Mouse (Mus musculus) ES-Bruce4 (cell line): ENCODE results near the gene Adamtsl1.

Source experiments
- CTCF ChIP-seq: IDR thresholded peaks from one replicate; pipeline ENCODE4 v1.8.1; 2011; ENCODE audit warnings: low read depth, low read length
- EP300 ChIP-seq: IDR thresholded peaks from 2 replicates; pipeline ENCODE4 v1.6.1; 2011; ENCODE audit warnings: low read depth, low read length; ENCODE audit not compliant: insufficient read depth
- POLR2A ChIP-seq: IDR thresholded peaks from one replicate; pipeline ENCODE4 v1.8.1; 2011; ENCODE audit warnings: low read length; ENCODE audit not compliant: insufficient read depth

DNA sequence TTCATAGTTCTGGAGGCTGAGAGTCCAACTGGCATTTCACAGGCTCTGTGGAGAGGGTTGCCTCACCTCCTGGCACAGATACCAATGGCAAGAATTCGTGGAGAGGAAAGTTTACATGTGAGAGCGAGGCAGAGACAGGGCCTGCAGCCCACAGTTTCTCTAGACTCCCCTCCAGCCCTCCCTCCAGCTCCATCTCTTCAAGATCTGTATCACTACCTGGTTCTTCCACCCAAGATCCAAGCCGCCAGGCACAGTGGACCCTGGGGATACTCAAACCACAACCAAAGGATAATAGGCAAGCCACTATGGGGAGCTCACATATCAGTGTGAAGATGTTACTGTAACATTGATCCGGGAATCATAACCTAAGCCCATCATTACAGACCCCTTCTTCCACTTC, 546.6 kb downstream of the Adamtsl1 start:
- TF ChIP-seq CTCF (no peak), POLR2A (no peak), EP300 (no peak)
